Mouse (Mus musculus): ENCODE measurements around the gene Ntm.

The Ntm gene

DNA sequence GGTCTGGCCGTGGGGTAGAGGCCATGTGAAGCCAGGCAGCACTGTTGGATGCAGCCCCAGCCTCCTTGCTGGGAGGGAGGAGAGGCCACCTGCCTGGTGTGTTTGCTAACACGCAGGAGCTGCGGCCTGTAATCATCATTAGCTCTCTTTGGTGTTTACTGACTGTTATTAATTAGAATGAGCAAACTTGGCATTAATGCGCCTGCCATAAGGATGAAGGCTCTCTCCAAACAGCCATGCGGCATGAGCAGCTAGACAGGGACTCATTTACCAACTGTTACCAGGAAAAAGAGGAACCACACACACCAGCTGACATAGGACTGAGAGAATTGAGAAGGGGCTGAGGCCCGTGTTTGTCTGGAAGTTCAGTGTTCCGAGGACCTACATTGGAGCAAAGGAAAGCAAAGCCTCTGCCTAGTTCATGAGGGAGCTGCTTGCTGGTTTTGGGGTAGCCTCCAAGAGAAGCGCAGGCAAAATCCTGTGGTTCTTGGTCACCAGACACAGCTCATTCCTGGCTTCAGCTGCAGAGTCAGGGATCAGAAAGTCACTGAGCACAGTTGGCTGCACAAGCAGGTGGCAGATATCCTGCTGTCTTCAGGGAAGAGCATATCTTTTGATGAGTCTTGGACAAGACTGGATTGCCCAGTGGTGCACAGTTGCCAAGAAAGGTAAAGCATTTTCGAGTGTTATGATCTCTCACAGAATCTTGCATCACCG is 171.6 kb downstream of the Ntm start:
- DNase-seq: no peak

DNA sequence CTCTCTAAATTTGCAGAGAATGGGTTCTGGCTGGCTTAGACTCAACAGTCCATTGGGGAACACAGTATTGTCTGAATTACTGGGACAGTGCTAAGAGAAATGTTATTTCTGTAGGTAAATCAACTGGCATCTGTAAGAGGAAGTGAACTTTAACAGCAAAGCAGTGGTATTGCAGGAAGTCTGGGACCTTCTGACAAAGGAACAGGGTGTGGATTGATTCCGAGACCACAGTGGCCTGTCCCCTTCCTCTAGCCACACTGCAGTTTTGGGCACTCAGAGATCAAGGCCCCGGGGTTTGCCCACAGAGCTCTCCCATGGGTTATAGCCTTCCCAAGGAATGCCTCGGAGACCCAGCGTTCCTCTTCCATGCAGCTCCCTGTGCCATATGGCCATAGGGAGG is 172.9 kb downstream of the Ntm start:
- no peak for DNase-seq

DNA sequence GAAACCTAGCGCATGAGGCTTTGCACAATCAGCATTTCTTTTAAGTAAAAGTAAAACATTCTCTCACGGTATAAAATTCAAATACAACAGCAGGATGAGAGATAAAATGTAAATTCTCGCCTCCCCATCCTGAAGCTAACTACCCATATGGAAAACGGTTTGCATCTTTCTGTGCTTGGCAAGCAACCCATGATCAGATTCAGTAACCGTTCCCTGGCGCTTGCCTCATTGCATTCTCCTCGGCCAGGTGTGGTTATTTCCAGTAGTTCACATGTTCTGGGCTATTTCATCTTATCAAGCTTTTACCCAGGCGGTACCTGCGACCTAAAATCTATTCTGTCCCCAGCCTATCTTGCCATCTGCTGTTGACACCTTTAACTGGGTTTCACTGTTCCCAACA is 174.1 kb downstream of the Ntm start:
- peak; percentile 36 for DNase-seq

DNA sequence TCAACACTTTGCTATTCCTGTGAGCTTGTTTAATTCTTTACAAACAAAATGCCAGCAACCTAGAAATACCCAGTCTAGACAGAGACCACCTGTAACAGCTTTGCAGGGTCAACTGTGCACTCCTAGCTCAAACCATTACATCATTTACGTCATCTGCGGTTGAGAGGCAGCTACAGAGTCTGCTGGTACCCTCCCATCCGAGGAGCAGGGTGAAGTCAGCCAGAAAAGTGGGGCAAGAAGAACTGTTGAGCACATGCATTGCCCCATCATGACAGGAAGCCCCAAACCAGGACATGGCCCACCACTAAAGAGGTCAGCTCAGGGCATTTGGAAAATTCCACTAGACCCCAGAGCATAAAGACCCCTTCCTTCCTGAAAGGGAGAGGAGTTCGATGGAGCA is 175.5 kb downstream of the Ntm start:
- DNase-seq: no peak

DNA sequence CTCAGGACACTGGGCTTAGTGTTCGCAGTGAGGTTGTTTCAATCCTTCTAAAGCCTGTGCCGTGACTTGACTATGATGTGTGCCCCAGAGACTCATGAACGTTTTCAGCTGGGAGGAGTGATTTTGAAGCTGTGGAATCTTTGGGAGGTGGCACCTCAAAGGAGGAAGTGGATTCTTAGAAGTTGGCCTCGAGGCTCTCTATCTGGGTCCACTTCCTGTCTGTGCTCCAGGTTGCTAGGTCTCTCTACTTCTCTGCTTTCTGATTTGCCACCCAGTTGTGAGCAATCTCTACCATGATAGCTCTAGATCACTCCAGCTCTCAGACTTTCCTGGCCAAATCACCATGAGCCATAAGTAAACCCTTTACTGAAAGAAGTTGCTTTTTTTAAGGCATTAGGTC is 180.2 kb downstream of the Ntm start:
- DNase-seq: no peak

DNA sequence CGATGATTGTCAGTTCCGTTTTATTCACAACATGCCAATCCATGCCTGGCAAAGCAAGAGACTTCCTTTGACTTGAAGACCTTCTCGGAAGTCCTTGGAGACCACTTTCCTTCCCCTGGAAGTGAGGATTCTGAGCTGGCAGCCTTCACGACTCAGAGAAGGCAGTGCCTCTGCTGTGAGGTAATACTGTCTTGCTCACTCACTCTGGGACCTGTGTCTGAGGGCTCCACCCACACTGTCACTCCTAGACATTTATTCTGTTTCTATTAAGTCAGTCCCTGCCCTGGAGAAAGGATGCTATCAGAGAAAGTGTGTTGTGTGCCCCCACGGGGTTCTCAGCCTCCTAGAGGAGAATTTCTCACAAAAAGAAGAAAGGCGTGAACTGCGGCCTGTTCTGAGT is 183.2 kb downstream of the Ntm start:
- DNase-seq: no peak

DNA sequence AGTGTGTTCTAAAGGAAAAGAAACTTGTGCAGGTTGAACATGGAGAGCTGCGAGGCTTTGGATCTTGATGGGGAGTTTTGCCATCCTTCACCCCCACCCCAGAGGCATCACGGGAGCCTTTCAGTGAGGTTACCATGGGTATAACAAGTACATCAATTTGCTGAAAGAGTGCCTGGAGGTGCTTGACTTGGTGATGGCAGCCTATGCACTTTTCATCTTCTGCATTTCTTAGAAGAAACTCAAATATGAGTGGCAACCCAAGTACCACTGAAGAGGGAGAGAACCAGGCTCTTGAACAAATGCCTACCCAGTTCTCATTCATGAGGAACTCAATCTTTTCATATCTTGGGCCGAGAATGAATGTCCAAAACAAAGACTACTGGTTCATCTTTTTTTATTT is 186.0 kb downstream of the Ntm start:
- DNase-seq: no peak

DNA sequence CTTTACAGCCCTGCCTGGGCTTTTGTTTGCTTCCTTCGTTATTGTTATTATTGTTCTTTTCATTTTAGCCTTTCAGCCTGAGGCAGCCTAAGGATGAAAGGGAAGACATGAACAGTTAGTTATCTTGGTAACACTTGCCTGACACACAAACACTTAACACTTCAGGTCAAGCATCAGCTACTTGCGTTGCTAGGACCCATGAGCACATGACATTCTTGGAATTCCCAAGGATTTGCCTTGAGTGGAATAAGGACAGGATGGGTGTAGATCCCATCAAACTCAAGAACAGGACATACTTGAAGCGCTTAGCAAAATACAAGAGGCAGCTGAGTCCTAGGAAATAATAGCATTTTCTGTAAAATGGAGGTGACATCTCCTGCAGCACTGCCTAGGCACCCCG is 186.4 kb downstream of the Ntm start:
- DNase-seq: no peak

DNA sequence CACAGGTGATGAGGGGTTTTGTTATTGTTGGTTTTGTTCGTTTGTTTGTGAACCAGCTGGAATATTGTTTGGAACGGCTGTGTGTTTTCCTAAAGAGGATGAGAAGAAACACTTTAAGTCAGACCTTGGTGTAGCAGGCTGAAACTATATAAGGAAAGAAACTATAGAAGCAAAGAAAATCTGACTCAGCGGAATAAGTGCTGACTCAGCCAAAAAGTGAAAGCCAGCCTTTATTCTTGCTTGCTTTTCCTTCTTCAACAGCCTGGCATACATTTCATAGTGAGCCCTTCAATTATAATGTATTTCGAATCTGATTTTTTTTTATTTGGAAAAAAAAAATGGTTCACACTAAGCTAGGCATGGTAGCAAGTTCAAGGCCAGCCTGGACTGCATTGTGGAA is 186.9 kb downstream of the Ntm start:
- no peak for DNase-seq

DNA sequence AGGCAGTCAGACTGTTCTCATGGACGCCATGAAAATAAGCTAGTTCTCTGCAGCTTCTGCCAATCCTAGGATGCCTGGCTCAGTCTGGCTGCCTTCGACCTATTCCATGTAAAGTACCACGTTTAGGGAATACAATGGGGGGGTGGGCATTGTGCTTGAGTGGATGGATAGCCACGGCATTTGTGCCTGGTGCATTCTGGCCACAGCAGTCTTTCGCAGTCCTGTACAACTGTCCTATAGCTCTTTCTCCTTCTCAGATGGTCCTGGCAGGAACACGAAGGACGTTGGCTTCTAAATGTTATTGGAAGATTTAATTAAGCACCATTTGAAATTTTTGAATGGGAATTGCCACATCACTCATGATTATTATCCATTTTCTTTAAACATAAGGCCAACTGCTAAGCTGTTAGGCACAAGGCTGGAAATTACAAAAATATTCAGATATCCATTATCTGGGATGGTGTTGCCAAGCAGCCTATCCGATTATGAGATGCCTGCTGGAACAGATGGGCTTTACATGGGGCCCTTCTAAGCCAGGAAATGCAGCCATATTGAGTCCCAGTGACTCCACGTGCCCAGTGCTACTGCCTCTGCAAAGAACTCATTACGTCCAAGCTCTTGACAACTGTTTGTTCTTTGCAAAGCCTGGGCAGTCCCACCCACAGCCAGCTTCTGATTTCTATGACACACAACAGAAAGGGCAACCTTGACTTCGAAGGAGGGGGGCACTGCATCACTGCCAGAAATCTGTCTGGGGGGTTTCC is 190.1 kb downstream of the Ntm start:
- no peak for DNase-seq

DNA sequence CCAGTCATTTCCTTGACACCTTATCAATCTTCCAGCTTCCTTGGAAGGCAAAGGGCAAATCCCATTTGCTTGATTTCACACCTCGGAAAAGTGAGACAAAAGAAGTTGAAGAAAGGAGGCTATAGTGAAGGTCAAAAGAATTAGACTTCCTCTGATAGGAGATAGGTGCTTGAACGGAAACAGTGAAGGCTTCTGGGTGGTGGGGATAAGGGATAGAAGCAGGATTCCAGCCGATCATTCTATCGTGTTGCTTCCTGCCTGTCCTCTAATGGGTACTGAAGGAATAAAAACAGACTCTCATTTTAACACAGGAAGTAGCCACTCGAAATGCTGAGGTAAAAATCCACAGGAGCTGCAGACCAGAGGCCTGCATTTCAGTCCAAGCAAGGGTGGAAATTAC is 191.1 kb downstream of the Ntm start:
- no peak for DNase-seq

DNA sequence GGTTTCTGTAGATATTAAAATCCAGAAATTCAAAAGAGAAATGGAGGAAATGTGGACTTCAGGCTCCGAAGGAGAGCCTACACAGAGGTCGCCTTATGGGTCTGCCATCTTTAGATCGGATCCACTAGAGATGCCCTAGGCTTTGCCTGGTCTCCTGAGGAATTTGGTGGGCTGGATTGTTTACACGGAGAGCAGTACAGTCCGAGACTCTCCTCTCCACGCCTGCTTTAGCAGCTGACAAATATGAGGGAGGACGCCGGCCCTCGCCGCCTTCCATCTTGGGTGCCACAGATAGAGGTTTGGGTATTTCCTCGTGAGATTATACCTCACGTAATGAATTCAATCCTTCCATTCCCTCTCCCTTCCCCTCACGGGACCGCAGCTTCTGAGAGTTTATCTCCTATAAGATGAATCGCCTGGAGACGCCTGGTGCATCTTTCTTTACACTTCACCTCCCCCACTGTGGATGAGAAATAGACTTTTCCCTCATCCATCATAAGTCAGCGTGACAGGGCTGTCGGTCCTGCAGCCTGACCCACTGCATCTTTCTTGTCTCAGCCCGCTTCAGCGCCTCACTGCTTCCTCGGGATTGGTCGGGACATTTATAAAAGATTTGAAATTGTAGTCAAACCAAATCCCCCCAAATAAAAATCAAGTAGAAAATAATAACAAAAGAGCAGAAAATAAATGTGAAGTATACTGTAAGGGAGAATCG is 191.7 kb downstream of the Ntm start:
- DNase-seq: no peak

DNA sequence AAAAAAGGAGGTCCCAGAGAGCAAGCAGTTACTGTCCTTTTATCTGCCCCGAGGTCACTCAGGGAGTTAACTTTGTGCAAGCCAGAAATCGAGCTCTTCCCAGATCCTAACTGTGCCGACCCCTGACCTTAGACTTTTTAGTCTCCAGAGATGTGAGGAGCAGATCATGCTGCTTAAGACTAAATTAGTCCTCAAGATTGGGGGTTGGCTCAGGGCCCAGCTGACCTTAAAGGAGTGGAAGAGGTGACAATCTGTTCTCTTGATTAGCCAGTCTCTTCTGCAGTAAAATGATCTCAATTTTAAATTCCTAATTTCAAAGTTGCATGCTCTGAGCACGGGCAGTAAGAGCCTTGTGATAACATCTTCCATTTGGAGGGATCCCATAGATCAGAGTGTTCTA is 193.6 kb downstream of the Ntm start:
- DNase-seq: no peak

DNA sequence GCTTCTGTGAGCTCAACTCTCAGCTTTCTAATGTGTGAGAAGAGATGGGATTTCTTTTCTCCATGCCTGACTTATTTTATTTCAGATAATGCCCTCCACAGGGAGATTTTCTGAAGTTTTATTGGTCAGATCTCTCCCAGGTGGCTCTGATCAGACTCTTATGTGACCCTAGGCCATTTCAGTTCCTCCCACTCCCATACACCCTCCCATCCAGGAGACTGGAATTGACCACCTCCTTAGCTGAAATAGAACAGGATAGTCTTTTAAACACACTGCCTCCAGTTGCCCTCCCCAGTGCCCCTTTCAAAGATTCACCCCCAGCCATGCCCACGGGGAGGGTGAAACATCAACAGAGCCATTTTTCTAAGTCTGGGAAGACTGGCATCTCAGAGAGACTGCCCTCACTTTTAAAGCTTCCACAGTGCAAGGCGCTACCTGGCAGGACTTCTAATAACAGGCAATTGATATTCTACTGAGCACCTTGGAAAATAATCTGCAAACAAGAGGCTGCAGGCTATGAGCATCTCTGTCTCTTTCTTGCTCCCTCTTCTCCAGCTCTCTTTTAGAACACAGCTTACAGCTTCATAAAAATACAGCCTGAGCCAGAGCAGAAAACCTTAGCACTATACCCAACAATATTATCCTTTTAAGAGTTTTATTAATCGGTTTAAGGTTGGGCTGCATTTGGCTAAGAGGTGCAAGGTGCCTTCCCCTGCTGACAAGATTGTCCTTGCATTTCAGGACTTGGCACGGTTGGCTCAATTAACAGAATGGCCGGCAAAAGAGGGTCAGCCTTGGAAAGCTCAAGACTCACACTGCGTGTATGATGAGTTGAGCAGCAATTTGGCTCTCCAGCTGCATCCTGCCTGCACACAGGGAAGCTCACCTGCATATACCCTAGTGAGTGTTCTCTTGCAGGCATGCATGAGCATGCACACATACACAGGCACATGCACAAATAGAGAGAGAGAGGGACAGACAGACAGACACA is 196.7 kb downstream of the Ntm start:
- no peak for DNase-seq

DNA sequence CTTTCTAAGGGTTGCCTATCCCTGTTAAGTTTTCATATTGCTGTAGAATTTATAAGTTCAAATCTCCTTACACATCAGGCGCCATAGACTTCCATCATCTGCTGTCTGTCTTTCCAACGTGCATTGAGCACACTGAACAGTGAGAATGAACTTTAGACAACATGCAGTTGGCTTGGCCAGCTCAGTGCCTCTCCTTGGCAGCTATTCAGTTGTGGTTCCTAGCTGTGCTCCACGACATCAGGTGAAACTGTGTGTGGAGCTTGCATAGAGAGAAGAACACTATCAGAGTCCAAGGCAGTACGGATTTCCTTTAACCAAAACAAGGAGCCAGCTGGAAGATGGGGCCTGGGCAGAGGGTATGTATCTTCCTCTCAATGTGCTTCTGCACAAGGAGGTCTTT is 199.6 kb downstream of the Ntm start:
- no peak for DNase-seq

DNA sequence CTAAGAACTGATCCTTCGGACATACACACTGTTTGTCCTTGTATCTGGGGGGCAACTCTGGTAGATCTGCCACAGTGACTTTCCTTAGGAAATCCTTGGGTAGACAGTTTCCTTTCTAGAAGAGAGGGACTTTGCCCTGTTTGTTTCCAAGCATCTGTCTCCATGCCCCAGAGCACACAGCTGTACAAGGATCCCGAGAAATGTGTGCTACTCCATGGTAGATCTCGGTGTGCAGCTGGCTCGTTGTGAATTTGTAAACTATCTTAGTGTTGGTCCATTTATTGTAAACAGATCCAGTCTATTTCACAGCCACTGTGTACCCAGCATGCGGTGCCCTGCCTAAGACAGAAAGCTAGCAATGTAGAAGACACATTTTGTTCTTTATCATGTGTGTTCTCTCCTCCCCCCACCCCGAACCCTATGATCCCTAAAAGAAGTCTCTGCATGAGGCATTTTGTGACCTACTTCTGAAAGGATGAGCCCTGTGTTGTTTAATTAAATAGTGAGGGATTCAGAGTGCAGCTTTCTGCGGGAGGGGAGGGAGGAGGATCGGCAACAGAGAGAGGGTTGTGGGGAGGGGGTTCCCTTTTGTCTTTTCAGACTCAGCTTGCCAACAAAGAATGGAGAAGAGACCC is 200.9 kb downstream of the Ntm start:
- DNase-seq: no peak

DNA sequence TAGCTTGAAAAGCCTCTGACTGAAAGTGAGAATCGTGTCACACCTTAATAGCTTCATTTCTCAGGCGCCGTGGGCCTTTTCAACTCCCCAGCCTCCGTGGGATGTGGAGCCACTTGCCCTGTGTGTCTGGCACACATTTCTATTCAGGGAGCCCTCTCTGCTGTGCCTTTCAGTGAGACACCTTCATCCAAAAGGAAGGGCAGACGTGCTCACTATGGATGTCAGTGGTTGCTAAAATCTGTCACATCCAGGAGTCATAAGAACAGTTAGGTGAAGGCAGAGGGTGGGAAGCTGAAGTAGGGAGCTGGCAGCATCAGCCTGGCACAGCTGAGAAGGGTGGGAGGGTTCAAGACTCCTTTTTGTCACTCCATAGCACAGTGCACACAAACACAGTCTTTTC is 201.4 kb downstream of the Ntm start:
- no peak for DNase-seq

DNA sequence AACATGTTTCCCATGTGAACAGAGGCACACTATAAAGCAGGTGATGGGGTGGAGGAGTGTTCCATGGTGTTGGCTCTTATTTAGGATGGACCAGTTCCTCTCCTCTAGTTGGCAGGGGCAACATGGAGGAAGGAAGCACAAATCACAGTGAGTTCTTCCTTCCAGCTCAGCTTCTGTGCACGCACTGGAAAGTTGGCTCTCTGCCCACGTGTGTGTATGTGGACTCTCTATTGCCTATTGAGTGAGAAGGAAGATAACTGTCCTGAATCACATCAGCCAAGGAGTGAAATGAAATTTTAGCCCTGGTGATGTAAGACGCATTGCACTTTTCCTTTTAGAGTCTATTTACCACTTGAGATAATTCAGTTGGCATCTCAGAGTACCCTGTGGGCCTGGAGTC is 203.0 kb downstream of the Ntm start:
- no peak for DNase-seq

DNA sequence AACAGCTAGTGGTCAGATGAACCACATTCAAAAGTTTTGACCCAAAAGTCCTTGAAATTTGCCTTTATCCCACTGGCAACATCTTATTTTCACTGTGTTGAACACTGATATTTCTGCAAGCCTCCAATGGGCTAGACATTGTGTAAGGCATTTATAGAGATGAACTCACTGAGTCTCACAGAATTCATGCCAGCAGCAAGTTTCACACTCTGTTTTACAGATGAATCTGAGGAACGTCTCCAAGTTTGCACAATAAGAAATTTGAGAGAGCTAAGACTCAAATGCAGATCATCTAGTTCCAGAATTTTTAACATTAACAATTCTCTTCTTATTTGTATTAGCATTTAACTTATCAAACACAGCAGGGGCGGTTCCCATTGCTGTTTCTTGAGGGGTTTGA is 203.9 kb downstream of the Ntm start:
- no peak for DNase-seq

DNA sequence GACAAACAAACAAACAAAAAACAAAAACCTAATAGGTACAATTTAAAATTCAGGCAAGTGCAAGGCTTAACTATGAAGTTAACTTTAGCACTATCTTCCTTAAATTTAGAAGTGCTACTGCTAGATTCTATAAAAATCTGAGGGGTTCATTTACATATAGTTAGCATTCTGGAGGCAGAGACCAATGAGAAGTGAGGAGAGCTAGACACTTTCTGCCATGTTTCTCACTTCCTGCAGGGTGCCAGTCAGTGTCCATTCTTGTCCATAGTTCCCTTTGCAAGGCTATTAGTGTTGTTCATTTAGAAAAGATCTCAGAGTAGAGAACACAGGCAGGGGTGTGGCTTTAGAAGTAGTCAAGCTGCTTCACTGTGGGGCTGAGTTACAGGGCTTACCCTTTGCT is 208.6 kb downstream of the Ntm start:
- DNase-seq: no peak

DNA sequence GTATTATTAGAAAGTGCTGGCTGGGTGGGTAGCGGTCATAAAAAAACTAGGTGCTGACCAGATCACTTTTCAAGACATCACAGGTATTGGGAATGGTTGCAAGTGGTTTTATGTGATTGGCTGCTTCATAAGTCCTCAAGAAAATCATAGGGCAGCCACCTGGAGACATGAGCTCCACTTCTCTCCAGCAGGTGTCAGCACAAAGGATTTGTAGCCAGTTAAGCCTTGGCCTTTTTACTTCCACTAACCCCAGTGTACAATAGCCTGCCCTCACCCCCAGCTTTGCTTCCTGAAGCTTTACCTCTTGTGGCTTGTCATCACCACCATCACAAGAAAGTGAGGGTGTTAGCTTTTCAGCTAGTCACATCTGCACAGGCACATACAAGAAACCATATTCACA is 211.5 kb downstream of the Ntm start:
- no peak for DNase-seq

DNA sequence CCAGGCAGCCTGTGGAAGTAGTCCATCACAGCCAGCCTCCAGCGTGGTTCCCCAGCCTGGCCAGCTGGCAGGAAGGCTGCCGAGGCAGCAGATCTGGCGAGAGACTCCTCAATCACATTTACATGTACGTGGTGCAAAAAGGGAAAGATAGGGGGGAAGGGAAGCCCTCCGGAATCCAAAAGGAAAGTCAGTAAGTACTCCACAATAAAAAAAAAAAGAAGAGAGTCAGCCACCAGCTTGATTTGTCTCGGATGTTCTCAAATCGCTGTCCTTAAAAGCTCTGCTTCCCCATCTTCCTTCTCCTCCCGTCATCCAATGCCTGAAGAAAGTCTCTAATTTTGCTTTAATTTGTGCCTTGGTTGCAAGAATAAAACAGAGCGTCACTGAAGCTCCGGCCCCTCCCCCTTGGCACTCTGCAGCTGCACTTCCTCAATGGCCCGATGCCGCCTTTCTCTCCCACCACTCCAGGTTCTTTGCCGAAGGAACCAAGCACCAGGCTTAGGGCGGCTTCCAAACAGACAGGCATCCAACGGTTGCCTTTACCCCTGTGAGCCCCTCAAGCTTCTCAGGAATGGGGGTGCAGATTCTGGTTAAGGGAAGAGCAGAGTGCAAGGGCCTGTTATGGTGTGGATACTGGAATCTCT is 212.4 kb downstream of the Ntm start:
- peak; percentile 65 for DNase-seq

Data from right cerebral cortex, postnatal 25 days (tissue).